Mouse (Mus musculus) effector memory CD4-positive, alpha-beta T cell, adult 7 months (primary cell): Measurements from ENCODE around the gene Exoc3l. TPM values are rescaled to one million over a fixed set of nuclear protein-coding genes. Genes with fewer than 3 reads are reported as not detected.

Source experiments
- polyA plus RNA-seq: library from polyadenylated mRNA; unstranded; fragments of 100-300 nt; shearing (Covaris generic); gene quantifications from one replicate; pipeline ENCODE4 v1.2.1, GENCODE M21; 2017

Exoc3l gene
- polyA plus RNA-seq = 3.5 TPM

GRCm38 (mm10) chr8:105295895-105296573, at the start of gene Exoc3l:
Exoc3l (minus strand) TSS chr8:105296101.

GRCm38 (mm10) chr8:105326141-105326672, 30.3 kb upstream of the Exoc3l start, which contains the start of the genes Lrrc29 and Tmem208:
Lrrc29 (minus strand) TSS chr8:105326278.
Tmem208 (plus strand) TSS chr8:105326354.

GRCm38 (mm10) chr8:105305211-105306145, 9.6 kb upstream of the Exoc3l start, which contains the start of gene Elmo3:
Elmo3 (plus strand) TSS chr8:105305601.

GRCm38 (mm10) chr8:105297511-105298192, 1.8 kb upstream of the Exoc3l start, which contains the start of gene E2f4:
E2f4 (plus strand) TSS chr8:105297663.

GRCm38 (mm10) chr8:105289805-105290460, 6.0 kb downstream of the Exoc3l start, which contains the start of gene 4931428F04Rik:
4931428F04Rik (minus strand) TSS chr8:105289864.

GRCm38 (mm10) chr8:105275840-105276239, 20.1 kb downstream of the Exoc3l start, which contains the start of gene Nol3:
Nol3 (plus strand) TSS chr8:105276140.

GRCm38 (mm10) chr8:105269461-105269947, 26.4 kb downstream of the Exoc3l start, which contains the start of gene Hsf4:
Hsf4 (plus strand) TSS chr8:105269801.

GRCm38 (mm10) chr8:105264024-105264982, 31.6 kb downstream of the Exoc3l start, which contains the start of the genes Tradd and Fbxl8:
Tradd (minus strand) TSS chr8:105264609.
Fbxl8 (plus strand) TSS chr8:105264648.

GRCm38 (mm10) chr8:105254966-105255350, 40.9 kb downstream of the Exoc3l start, which contains the start of gene B3gnt9:
B3gnt9 (minus strand) TSS chr8:105255153.

Other genes with a start within 250 kb of the Exoc3l start
- gene Ces3a, start 247.5 kb downstream of the Exoc3l start, polyA plus RNA-seq = not detected
- not detected for gene Ces3b, start 212.3 kb downstream of the Exoc3l start, polyA plus RNA-seq
- 0.30 TPM for gene Ces4a, start 164.3 kb downstream of the Exoc3l start, polyA plus RNA-seq
- gene Cbfb, start 125.4 kb downstream of the Exoc3l start, polyA plus RNA-seq = 87.2 TPM
- 19.5 TPM for gene D230025D16Rik, start 71.0 kb downstream of the Exoc3l start, polyA plus RNA-seq
- gene B3gnt9, start 40.9 kb downstream of the Exoc3l start, polyA plus RNA-seq = 0.48 TPM
- gene Tradd, start 31.5 kb downstream of the Exoc3l start, polyA plus RNA-seq = 41.6 TPM
- 12.7 TPM for gene Fbxl8, start 31.5 kb downstream of the Exoc3l start, polyA plus RNA-seq
- 0.60 TPM for gene Hsf4, start 26.3 kb downstream of the Exoc3l start, polyA plus RNA-seq
- not detected for gene Nol3, start 20.0 kb downstream of the Exoc3l start, polyA plus RNA-seq
- gene 4931428F04Rik, start 6.2 kb downstream of the Exoc3l start, polyA plus RNA-seq = 2.6 TPM
- 138 TPM for gene E2f4, start 1.6 kb upstream of the Exoc3l start, polyA plus RNA-seq
- 5.7 TPM for gene Elmo3, start 9.5 kb upstream of the Exoc3l start, polyA plus RNA-seq
- gene Lrrc29, start 30.2 kb upstream of the Exoc3l start, polyA plus RNA-seq = 0.20 TPM
- gene Tmem208, start 30.3 kb upstream of the Exoc3l start, polyA plus RNA-seq = 51.8 TPM
- gene Fhod1, start 51.9 kb upstream of the Exoc3l start, polyA plus RNA-seq = 0.50 TPM
- 0.10 TPM for gene Slc9a5, start 52.7 kb upstream of the Exoc3l start, polyA plus RNA-seq
- 0.89 TPM for gene Plekhg4, start 77.2 kb upstream of the Exoc3l start, polyA plus RNA-seq
- gene Kctd19, start 117.4 kb upstream of the Exoc3l start, polyA plus RNA-seq = 0.29 TPM
- not detected for gene Lrrc36, start 117.5 kb upstream of the Exoc3l start, polyA plus RNA-seq
- gene Tppp3, start 175.4 kb upstream of the Exoc3l start, polyA plus RNA-seq = 0.99 TPM
- gene Zdhhc1, start 200.8 kb upstream of the Exoc3l start, polyA plus RNA-seq = 5.9 TPM
- 0.96 TPM for gene Hsd11b2, start 222.7 kb upstream of the Exoc3l start, polyA plus RNA-seq